Comparison of ENCODE assay signal across 7 mouse cellular contexts in the genomic region with DNA sequence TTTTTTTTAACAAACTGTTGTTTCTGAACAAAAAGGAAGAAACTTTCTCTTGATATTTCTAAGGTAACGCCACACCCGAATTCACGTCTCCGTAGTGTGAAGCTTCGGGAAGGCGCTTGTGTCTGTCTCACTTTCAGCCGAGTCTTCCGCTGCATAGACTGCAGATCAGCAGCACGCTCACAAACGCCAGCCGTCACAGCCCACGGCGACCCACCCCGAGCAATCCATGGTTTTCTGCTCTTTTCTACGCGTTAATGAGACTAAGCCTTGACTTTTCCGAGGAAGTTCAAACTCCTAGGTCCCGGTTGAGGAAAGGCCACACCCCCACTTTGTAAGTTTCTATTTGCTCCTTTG. TPM values are rescaled to one million over a fixed set of nuclear protein-coding genes. Genes with fewer than 3 reads are reported as not detected.
DNase-seq lines count a peak whose midpoint lies in the region; ATAC-seq and TF ChIP-seq lines count a peak whose summit lies in the region.

No protein-coding gene starts in this region.

- H3K27ac ChIP-seq in neural tube, embryonic 11.5 days (ENCODE audit: low read depth, low read length): no peak overlapping the region
- H3K27ac ChIP-seq in forebrain, embryonic 12.5 days: no peak overlapping the region
- H3K27ac ChIP-seq in liver, embryonic 11.5 days (ENCODE audit: low read depth, low read length): no peak overlapping the region; the same call in 1 of the 2 replicates
- H3K27ac ChIP-seq in stomach, postnatal 0 days (replicated peaks): peak overlapping the region; percentile 90; the same call in 1 of the 2 replicates

- peak overlapping the region; percentile 33; the same call in 1 of the 2 replicates for H3K9ac ChIP-seq in neural tube, embryonic 11.5 days (ENCODE audit: low read length)
- H3K9ac ChIP-seq in forebrain, embryonic 12.5 days: peak overlapping the region; percentile 33
- H3K9ac ChIP-seq in liver, embryonic 11.5 days (ENCODE audit: low read depth, low read length): peak overlapping the region; percentile 60
- peak overlapping the region; percentile 48; the same call in 1 of the 2 replicates for H3K9ac ChIP-seq in stomach, postnatal 0 days (ENCODE audit: low read length)

- TF ChIP-seq CTCF in stomach, postnatal 0 days (IDR thresholded peaks at IDR 0.05; ENCODE audit: low read depth): no peak

- peak overlapping the region; percentile 59 for H3K4me3 ChIP-seq in neural tube, embryonic 11.5 days (ENCODE audit: low read depth, low read length)
- H3K4me3 ChIP-seq in forebrain, embryonic 12.5 days (replicated peaks): peak overlapping the region; percentile 51
- H3K4me3 ChIP-seq in liver, embryonic 11.5 days (ENCODE audit: low read depth, low read length): peak overlapping the region; percentile 57
- peak overlapping the region; percentile 68 for H3K4me3 ChIP-seq in stomach, postnatal 0 days (ENCODE audit: low read depth, low read length)

- WGBS in neural tube, embryonic 11.5 days: under 1% methylated on average over 18 of the region's 18 CpGs
- WGBS in forebrain, embryonic 12.5 days: under 1% methylated on average over 18 of the region's 18 CpGs
- 0% methylated on average over 18 of the region's 18 CpGs for WGBS in liver, embryonic 11.5 days
- WGBS in stomach, postnatal 0 days: under 1% methylated on average over 18 of the region's 18 CpGs

- no peak for ATAC-seq in neural tube, embryonic 11.5 days (ENCODE audit: insufficient read depth, low FRiP score, low TSS enrichment)
- ATAC-seq in forebrain, embryonic 12.5 days (ENCODE audit: low FRiP score): no peak
- no peak for ATAC-seq in liver, embryonic 11.5 days (replicated peaks; ENCODE audit: low FRiP score)
- ATAC-seq in stomach, postnatal 0 days (ENCODE audit: low FRiP score, low TSS enrichment): no peak

- no peak for TF ChIP-seq EP300 in stomach, postnatal 0 days (optimal IDR thresholded peaks at IDR 0.05)

- 0 out of 2 replicates have a peak, but pooled peaks cover 3% of the 10 kb centered on the region for H3K9me3 ChIP-seq in neural tube, embryonic 11.5 days (ENCODE audit: control insufficient read depth, low read length)
- peaks cover 4% of the 10 kb centered on the region for H3K9me3 ChIP-seq in forebrain, embryonic 12.5 days
- peaks cover 9% of the 10 kb centered on the region for H3K9me3 ChIP-seq in liver, embryonic 11.5 days (ENCODE audit: control insufficient read depth, low read length)
- no peaks in the 10 kb centered on the region for H3K9me3 ChIP-seq in stomach, postnatal 0 days (ENCODE audit: control insufficient read depth, low read length)

- H3K4me2 ChIP-seq in neural tube, embryonic 11.5 days (ENCODE audit: low read depth): peak overlapping the region; percentile 39
- H3K4me2 ChIP-seq in forebrain, embryonic 12.5 days: peak overlapping the region; percentile 76
- H3K4me2 ChIP-seq in liver, embryonic 11.5 days: peak overlapping the region; percentile 95
- peak overlapping the region; percentile 84 for H3K4me2 ChIP-seq in stomach, postnatal 0 days (replicated peaks; ENCODE audit: low read depth)

- H3K27me3 ChIP-seq in neural tube, embryonic 11.5 days (ENCODE audit: control insufficient read depth, insufficient read depth, low read length): no peaks in the 10 kb centered on the region
- no peaks in the 10 kb centered on the region for H3K27me3 ChIP-seq in forebrain, embryonic 12.5 days
- H3K27me3 ChIP-seq in liver, embryonic 11.5 days (replicated peaks; ENCODE audit: control insufficient read depth, insufficient read depth, low read length): no peaks in the 10 kb centered on the region
- H3K27me3 ChIP-seq in stomach, postnatal 0 days (ENCODE audit: control insufficient read depth, insufficient read depth, low read length): no peaks in the 10 kb centered on the region

- DNase-seq in neural tube, embryonic 11.5 days (ENCODE audit: low spot score): no peak
- no peak for DNase-seq in neural tube, embryonic 10.5 days (ENCODE audit: extremely low spot score, low spot score)
- DNase-seq in liver, embryonic 11.5 days (ENCODE audit: low spot score): no peak
- no peak for DNase-seq in stomach, postnatal 0 days (ENCODE audit: low spot score)
- DNase-seq in left cerebral cortex, postnatal 4 days: no peak
- no peak for DNase-seq in gastrocnemius, postnatal 10 days

- no peaks in the 10 kb centered on the region; the same call in 1 of the 2 replicates for H3K4me1 ChIP-seq in neural tube, embryonic 11.5 days (ENCODE audit: control insufficient read depth, insufficient read depth, low read length)
- peaks cover 6% of the 10 kb centered on the region for H3K4me1 ChIP-seq in forebrain, embryonic 12.5 days
- no peaks in the 10 kb centered on the region for H3K4me1 ChIP-seq in liver, embryonic 11.5 days (replicated peaks; ENCODE audit: control insufficient read depth, insufficient read depth, low read length)
- H3K4me1 ChIP-seq in stomach, postnatal 0 days (replicated peaks; ENCODE audit: control insufficient read depth, insufficient read depth): no peaks in the 10 kb centered on the region

- H3K36me3 ChIP-seq in neural tube, embryonic 11.5 days (ENCODE audit: control insufficient read depth, insufficient read depth, low read length): no peaks in the 10 kb centered on the region; the same call in 1 of the 2 replicates
- H3K36me3 ChIP-seq in forebrain, embryonic 12.5 days (replicated peaks): no peaks in the 10 kb centered on the region
- H3K36me3 ChIP-seq in liver, embryonic 11.5 days (ENCODE audit: control insufficient read depth, insufficient read depth, low read length): no peaks in the 10 kb centered on the region
- H3K36me3 ChIP-seq in stomach, postnatal 0 days (ENCODE audit: control insufficient read depth, insufficient read depth, low read length): no peaks in the 10 kb centered on the region

- intact Hi-C loops in left cerebral cortex, postnatal 4 days (cut with DNase I): loop anchor here (10.0 kb wide), 1 partner anchor 240 kb away; no protein-coding TSS in a partner anchor

RNA-seq across cellular contexts. Expression of a gene that starts 44.0 kb away (rescaled TPM):
- 24.9 and 26.8 TPM in 2 replicates for polyA plus RNA-seq in neural tube, embryonic 11.5 days (2014; fragmentation: Nextera tagmentation; extraction: Ambion mirVana)
- polyA plus RNA-seq in forebrain, embryonic 12.5 days (2016; fragmentation: Nextera tagmentation; extraction: Ambion mirVana): 26.0 and 26.5 TPM in 2 replicates
- 20.6 and 20.9 TPM in 2 replicates for polyA plus RNA-seq in liver, embryonic 11.5 days (2014; fragmentation: Nextera tagmentation; extraction: Ambion mirVana)
- polyA plus RNA-seq in stomach, postnatal 0 days (2015; fragmentation: Nextera tagmentation; extraction: Ambion mirVana): 10.6 and 12.0 TPM in 2 replicates
- total RNA-seq in left cerebral cortex, postnatal 4 days (2021): 10 to 100 TPM; 34.1 to 34.5 TPM
- 10 to 100 TPM; 16.0 to 19.0 TPM for total RNA-seq in gastrocnemius, postnatal 10 days (2021)

Comparison
In these comparisons a context has a peak if more than half of its experiments do, and no peak if none do; other contexts are left out.
1. H3K4me2 ChIP-seq: peak in every context shown above with its lines; median percentile 95 in liver, embryonic 11.5 days; 84 in stomach, postnatal 0 days; 76 in forebrain, embryonic 12.5 days; 39 in neural tube, embryonic 11.5 days.